Mouse (Mus musculus): ENCODE data around the gene Rpl3. TPM values are rescaled to one million over a fixed set of nuclear protein-coding genes. Genes with fewer than 3 reads are reported as not detected.

The Rpl3 gene
- polyA plus RNA-seq, 1 experiment from 2014 or later = 450 TPM

DNA sequence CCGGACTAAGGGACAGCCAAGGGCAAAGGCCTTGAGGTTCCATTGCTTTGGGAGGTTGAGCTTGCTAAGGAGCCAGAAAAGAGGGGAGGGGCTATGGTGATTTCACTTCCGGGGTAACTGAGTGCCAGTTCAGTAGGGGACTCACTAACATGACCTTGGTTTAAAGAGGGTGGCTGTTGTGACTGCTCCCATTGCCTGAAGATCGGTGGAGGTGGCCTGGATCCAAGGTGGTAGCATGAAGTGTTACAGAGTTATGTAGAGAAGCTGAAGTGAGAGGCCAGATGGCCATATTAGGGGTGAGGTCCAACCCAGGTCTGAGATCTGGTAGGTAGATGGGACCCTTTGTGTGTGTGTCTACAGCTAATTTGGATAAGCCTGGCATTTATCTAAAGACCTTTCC lies 7.8 kb upstream of the Rpl3 start:
- Histone ChIP-seq H3K9me3 (ENCODE audit: control insufficient read depth) (no peaks in the 10 kb centered on the region), H3K27ac (ENCODE audit: low read depth, low read length) (no peak overlapping the region), H3K9ac (ENCODE audit: low read depth, low read length) (no peak overlapping the region), H3K4me2 (replicated peaks; ENCODE audit: low read depth) (no peak overlapping the region), H3K4me1 (replicated peaks; ENCODE audit: control insufficient read depth, insufficient read depth, low read length) (0 out of 2 replicates have a peak, but pooled peaks cover 4% of the 10 kb centered on the region), H3K4me3 (ENCODE audit: low read depth, low read length) (no peak overlapping the region), H3K36me3 (ENCODE audit: control insufficient read depth, insufficient read depth) (no peaks in the 10 kb centered on the region), H3K27me3 (replicated peaks; ENCODE audit: control insufficient read depth, insufficient read depth, low read length) (no peaks in the 10 kb centered on the region)
- ATAC-seq = no peak
- no peak for TF ChIP-seq CTCF (IDR thresholded peaks at IDR 0.05; ENCODE audit: low read depth)
- 82% methylated on average over 3 of the region's 3 CpGs for WGBS

DNA sequence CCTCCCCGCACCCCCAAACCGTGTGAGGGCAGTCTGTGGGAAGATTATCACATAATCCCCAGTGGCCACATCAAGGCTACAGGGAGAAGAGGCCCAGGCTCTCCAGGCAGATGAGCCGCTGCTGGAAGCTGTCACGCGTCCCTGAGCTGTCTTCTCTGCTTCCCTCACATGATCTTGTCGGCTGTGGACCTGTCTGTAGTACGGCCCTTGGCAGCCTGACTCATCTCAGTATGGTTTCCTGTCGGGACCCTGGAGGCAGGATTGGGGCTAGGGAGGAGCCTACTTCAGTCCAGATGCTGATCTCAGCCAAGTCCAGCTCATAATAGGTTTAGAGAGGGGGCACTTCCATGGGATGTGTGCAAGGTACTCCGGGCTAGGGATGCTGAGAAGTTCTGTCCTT lies 7.1 kb upstream of the Rpl3 start:
- no peaks in the 10 kb centered on the region for H3K9me3 ChIP-seq (ENCODE audit: control insufficient read depth)
- no peaks in the 10 kb centered on the region for H3K36me3 ChIP-seq (ENCODE audit: control insufficient read depth, insufficient read depth)
- no peaks in the 10 kb centered on the region for H3K27me3 ChIP-seq (replicated peaks; ENCODE audit: control insufficient read depth, insufficient read depth, low read length)
- no peak overlapping the region for H3K4me2 ChIP-seq (replicated peaks; ENCODE audit: low read depth)
- H3K4me1 ChIP-seq (replicated peaks; ENCODE audit: control insufficient read depth, insufficient read depth, low read length) = 0 out of 2 replicates have a peak, but pooled peaks cover 4% of the 10 kb centered on the region
- TF ChIP-seq CTCF (IDR thresholded peaks at IDR 0.05; ENCODE audit: low read depth) = no peak
- ATAC-seq = no peak
- H3K27ac ChIP-seq (ENCODE audit: low read depth, low read length) = no peak overlapping the region
- no peak overlapping the region for H3K4me3 ChIP-seq (ENCODE audit: low read depth, low read length)
- H3K9ac ChIP-seq (ENCODE audit: low read depth, low read length) = no peak overlapping the region
- 58% methylated on average over 9 of the region's 9 CpGs for WGBS

DNA sequence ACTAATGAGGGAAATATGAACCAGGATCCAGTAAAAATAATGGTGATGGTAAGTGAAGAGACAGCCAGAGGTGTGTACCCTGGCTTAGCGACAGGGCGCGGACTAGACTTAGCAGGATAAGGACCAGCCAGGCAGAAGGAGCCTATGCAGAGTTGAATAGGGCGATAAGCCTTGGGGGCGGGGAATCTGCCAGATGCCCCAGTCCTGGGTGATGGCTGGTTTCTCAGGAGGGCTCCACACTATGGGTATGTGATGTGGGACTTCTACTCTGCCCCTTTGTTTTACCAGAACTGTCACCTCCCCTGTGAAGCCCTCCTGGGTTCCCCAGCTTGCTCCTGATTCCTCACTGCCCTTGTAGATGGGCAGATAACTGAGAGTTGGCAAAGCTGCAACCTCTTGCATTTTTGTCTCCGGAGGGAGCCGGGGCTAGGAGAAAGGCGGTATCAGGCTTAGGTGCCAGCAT lies 6.4 kb upstream of the Rpl3 start:
- Histone ChIP-seq H3K36me3 (ENCODE audit: control insufficient read depth, insufficient read depth) (no peaks in the 10 kb centered on the region), H3K9me3 (ENCODE audit: control insufficient read depth) (no peaks in the 10 kb centered on the region), H3K27me3 (replicated peaks; ENCODE audit: control insufficient read depth, insufficient read depth, low read length) (no peaks in the 10 kb centered on the region), H3K4me2 (replicated peaks; ENCODE audit: low read depth) (no peak overlapping the region), H3K4me1 (replicated peaks; ENCODE audit: control insufficient read depth, insufficient read depth, low read length) (0 out of 2 replicates have a peak, but pooled peaks cover 4% of the 10 kb centered on the region), H3K27ac (ENCODE audit: low read depth, low read length) (no peak overlapping the region), H3K4me3 (ENCODE audit: low read depth, low read length) (no peak overlapping the region), H3K9ac (ENCODE audit: low read depth, low read length) (no peak overlapping the region)
- 51% methylated on average over 8 of the region's 8 CpGs for WGBS
- TF ChIP-seq CTCF (IDR thresholded peaks at IDR 0.05; ENCODE audit: low read depth) = no peak
- ATAC-seq = no peak

DNA sequence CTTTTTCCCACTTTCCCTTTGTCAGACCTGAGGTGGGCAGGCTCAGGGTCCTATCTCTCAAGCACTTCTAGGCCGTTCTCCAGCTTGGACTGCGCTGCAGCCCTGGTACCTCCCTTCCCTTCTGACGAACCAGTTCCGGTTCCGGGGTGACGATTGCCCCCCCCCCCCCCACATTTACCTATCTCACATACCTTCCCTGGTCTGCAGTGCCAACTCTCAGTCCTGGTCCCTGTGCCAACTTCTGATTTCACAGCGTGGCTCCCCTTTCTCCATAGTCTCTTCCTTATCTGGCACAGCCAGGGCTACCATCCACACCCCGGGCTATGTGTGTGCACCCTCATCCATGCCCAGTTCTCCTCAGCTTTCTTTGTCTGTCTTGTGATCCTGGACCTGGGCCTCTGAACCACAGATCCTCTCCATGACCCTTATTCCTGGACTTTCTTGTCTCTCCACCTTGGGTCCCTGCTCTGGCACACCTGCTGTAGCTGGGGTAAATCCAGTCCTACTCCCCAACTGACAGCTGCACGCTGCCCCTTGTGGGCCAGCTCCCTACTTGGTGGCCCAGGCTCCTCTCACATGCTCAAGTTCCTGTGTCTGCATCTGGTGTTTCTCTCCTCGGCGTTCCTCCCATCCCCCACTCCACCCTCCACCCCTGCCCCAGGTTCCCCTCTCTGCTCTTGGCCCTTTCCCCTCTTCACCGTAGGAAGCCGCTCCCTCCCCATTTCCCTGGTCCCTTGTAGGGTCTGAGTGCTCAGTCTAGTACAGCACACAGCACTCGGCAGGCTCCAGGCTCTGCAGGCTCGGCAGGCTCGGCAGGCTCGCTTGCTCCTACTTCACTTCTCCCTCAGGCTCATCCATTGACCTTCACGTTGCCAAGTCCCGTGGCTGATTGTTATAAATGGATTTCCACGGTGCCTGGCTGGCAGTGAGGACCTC lies 5.5 kb upstream of the Rpl3 start:
- Histone ChIP-seq H3K4me2 (replicated peaks; ENCODE audit: low read depth) (peak overlapping the region; percentile 48), H3K36me3 (ENCODE audit: control insufficient read depth, insufficient read depth) (no peaks in the 10 kb centered on the region), H3K4me3 (ENCODE audit: low read depth, low read length) (no peak overlapping the region), H3K9ac (ENCODE audit: low read depth, low read length) (no peak overlapping the region), H3K4me1 (replicated peaks; ENCODE audit: control insufficient read depth, insufficient read depth, low read length) (0 out of 2 replicates have a peak, but pooled peaks cover 4% of the 10 kb centered on the region), H3K27ac (ENCODE audit: low read depth, low read length) (peak overlapping the region; percentile 50; the same call in 1 of the 2 replicates), H3K27me3 (replicated peaks; ENCODE audit: control insufficient read depth, insufficient read depth, low read length) (peaks cover 5% of the 10 kb centered on the region; the same call in 1 of the 2 replicates), H3K9me3 (ENCODE audit: control insufficient read depth) (no peaks in the 10 kb centered on the region)
- WGBS = 21% methylated on average over 19 of the region's 20 CpGs
- peak; percentile 20; the same call in 1 of the 2 replicates for TF ChIP-seq CTCF (IDR thresholded peaks at IDR 0.05; ENCODE audit: low read depth)
- peak; percentile 39; the same call in 1 of the 2 replicates for ATAC-seq

DNA sequence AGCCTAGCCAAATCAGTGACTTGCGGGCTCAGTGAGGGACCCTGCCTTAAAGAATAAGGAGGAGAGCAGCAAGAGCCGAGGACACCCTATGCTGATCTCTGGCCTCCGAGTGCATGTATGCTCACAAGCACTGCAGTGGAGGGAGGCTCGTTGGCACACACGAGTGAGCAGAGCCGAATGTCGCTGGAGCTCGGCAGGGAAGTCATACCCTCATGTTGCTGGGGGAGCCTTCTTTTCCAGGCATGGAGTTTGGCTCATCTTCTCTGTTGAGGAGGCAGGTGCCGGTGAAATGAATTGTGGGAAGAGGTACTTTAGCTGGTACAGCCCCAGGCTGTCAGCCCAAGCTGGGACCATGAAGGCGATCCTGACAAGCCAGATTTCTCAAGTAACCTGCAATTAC lies 4.7 kb upstream of the Rpl3 start:
- Histone ChIP-seq H3K4me2 (replicated peaks; ENCODE audit: low read depth) (no peak overlapping the region), H3K9ac (ENCODE audit: low read depth, low read length) (no peak overlapping the region), H3K4me1 (replicated peaks; ENCODE audit: control insufficient read depth, insufficient read depth, low read length) (0 out of 2 replicates have a peak, but pooled peaks cover 4% of the 10 kb centered on the region), H3K27ac (ENCODE audit: low read depth, low read length) (no peak overlapping the region), H3K4me3 (ENCODE audit: low read depth, low read length) (no peak overlapping the region), H3K27me3 (replicated peaks; ENCODE audit: control insufficient read depth, insufficient read depth, low read length) (peaks cover 10% of the 10 kb centered on the region; the same call in 1 of the 2 replicates), H3K9me3 (ENCODE audit: control insufficient read depth) (no peaks in the 10 kb centered on the region), H3K36me3 (ENCODE audit: control insufficient read depth, insufficient read depth) (no peaks in the 10 kb centered on the region)
- no peak for ATAC-seq
- 75% methylated on average over 10 of the region's 10 CpGs for WGBS
- TF ChIP-seq CTCF (IDR thresholded peaks at IDR 0.05; ENCODE audit: low read depth) = no peak

DNA sequence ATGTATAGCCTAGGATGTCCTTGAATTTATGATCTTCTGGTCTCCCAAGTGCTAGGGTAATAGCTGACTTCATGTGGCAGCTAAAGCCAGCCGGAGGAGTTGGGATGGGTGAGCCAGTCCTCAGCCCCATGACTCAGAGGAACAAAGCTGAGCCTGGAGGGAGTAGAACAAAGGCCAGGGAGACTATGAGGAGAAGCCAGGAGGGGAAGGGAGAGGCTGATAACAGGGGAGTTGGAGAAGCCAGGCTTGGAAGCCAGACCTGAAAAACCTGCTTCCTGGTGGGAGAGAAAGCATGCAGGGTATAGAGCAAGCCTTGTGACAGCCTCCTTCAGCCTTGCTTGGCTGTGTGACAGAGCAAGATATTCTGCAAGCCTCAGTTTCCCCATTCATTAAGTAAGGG lies 3.9 kb upstream of the Rpl3 start:
- Histone ChIP-seq H3K4me1 (replicated peaks; ENCODE audit: control insufficient read depth, insufficient read depth, low read length) (peaks cover 4% of the 10 kb centered on the region; the same call in 1 of the 2 replicates), H3K4me2 (replicated peaks; ENCODE audit: low read depth) (no peak overlapping the region), H3K27me3 (replicated peaks; ENCODE audit: control insufficient read depth, insufficient read depth, low read length) (peaks cover 10% of the 10 kb centered on the region), H3K9ac (ENCODE audit: low read depth, low read length) (no peak overlapping the region), H3K4me3 (ENCODE audit: low read depth, low read length) (no peak overlapping the region), H3K36me3 (ENCODE audit: control insufficient read depth, insufficient read depth) (no peaks in the 10 kb centered on the region), H3K9me3 (ENCODE audit: control insufficient read depth) (no peaks in the 10 kb centered on the region), H3K27ac (ENCODE audit: low read depth, low read length) (no peak overlapping the region)
- WGBS = 28% methylated on average over 1 of the region's 1 CpGs
- peak; percentile 59 for ATAC-seq
- no peak for TF ChIP-seq CTCF (IDR thresholded peaks at IDR 0.05; ENCODE audit: low read depth)
